12 mouse cellular contexts compared by ENCODE assay signal in genomic region chr6:51009526-51010340, GRCm38 (mm10).
A peak's percentile ranks its signal among the peaks of the same experiment; 100 is the strongest.
DNase-seq lines count a peak whose midpoint lies in the region; ATAC-seq and TF ChIP-seq lines count a peak whose summit lies in the region.
"Had no signal": no experiment of that assay in that cellular context is flagged by ENCODE, and none has a peak within 500 bp of the region (broad histone marks: within the 10 kb centered on the region; RNA-seq: fewer than 3 reads in every experiment).

No protein-coding gene starts in this region.

- peaks cover 11% of the 10 kb centered on the region; the same call in 1 of the 2 replicates for H3K4me1 ChIP-seq in forebrain, postnatal 0 days (ENCODE audit: insufficient read depth)
- H3K4me1 ChIP-seq in forebrain, embryonic 14.5 days (ENCODE audit: control insufficient read depth, insufficient read depth, low read length), result peaks cover 10% of the 10 kb centered on the region; the same call in 1 of the 2 replicates

- no peak overlapping the region for H3K4me3 ChIP-seq in forebrain, postnatal 0 days (ENCODE audit: low read depth, low read length)
- no peak overlapping the region for H3K4me3 ChIP-seq in forebrain, embryonic 14.5 days (ENCODE audit: low read depth, low read length)

- no peak for TF ChIP-seq CTCF in forebrain, postnatal 0 days (IDR thresholded peaks at IDR 0.05; ENCODE audit: low read depth)

- H3K27ac ChIP-seq in forebrain, postnatal 0 days (ENCODE audit: low read depth, low read length), result no peak overlapping the region
- no peak overlapping the region for H3K27ac ChIP-seq in forebrain, embryonic 14.5 days (ENCODE audit: low read depth, low read length)
- H3K27ac ChIP-seq: macrophage had no signal

- no peak overlapping the region for H3K4me2 ChIP-seq in forebrain, postnatal 0 days (ENCODE audit: low read depth)
- H3K4me2 ChIP-seq in forebrain, embryonic 14.5 days (ENCODE audit: low read length), result no peak overlapping the region

- intact Hi-C loops in gastrocnemius, postnatal 14 days (cut with DNase I; ENCODE audit: low total_unique reads), result no loop called here

- WGBS in forebrain, postnatal 0 days, result 67% methylated on average over 14 of the region's 14 CpGs
- WGBS in forebrain, embryonic 14.5 days, result 82% methylated on average over 14 of the region's 14 CpGs

- no peak overlapping the region for H3K9ac ChIP-seq in forebrain, postnatal 0 days
- no peak overlapping the region for H3K9ac ChIP-seq in forebrain, embryonic 14.5 days (ENCODE audit: low read length)

- H3K27me3 ChIP-seq in forebrain, postnatal 0 days (ENCODE audit: insufficient read depth, low read length), result no peaks in the 10 kb centered on the region
- no peaks in the 10 kb centered on the region for H3K27me3 ChIP-seq in forebrain, embryonic 14.5 days (replicated peaks; ENCODE audit: control insufficient read depth, insufficient read depth, low read length)

- peak; percentile 53; the same call in 1 of the 2 replicates for ATAC-seq in forebrain, postnatal 0 days
- ATAC-seq in forebrain, embryonic 14.5 days, result no peak

- H3K36me3 ChIP-seq in forebrain, postnatal 0 days (ENCODE audit: insufficient read depth), result no peaks in the 10 kb centered on the region
- no peaks in the 10 kb centered on the region for H3K36me3 ChIP-seq in forebrain, embryonic 14.5 days (ENCODE audit: control insufficient read depth, insufficient read depth, low read length)
- H3K36me3 ChIP-seq: G1E had no signal

- no peaks in the 10 kb centered on the region for H3K9me3 ChIP-seq in forebrain, postnatal 0 days (ENCODE audit: low read length)
- no peaks in the 10 kb centered on the region for H3K9me3 ChIP-seq in forebrain, embryonic 14.5 days (replicated peaks; ENCODE audit: control insufficient read depth, low read length)
- H3K9me3 ChIP-seq: G1E had no signal

- no peak for DNase-seq in forebrain, postnatal 0 days
- no peak for DNase-seq in forebrain, embryonic 14.5 days (ENCODE audit: low spot score)
- DNase-seq in lung, postnatal 10 days, result peak; percentile 30
- DNase-seq in lung, postnatal 14 days, result no peak
- peak; percentile 52 for DNase-seq in gastrocnemius, postnatal 14 days
- peak; percentile 17 to 44 for DNase-seq in lung, postnatal 4 days
- DNase-seq in right cerebral cortex, postnatal 25 days, result no peak
- DNase-seq in thymus, postnatal 14 days, result no peak
- DNase-seq: kidney, postnatal 25 days; thymus, postnatal 4 days had no signal

Comparison
In these comparisons a context has a peak if more than half of its experiments do, and no peak if none do; other contexts are left out.
1. DNase-seq: peak in lung, postnatal 10 days (single experiment), gastrocnemius, postnatal 14 days (single experiment) and lung, postnatal 4 days (2 of 2); none in forebrain, postnatal 0 days (single experiment), forebrain, embryonic 14.5 days (single experiment), lung, postnatal 14 days (single experiment), right cerebral cortex, postnatal 25 days (single experiment) and thymus, postnatal 14 days (single experiment).